Mouse (Mus musculus) gastrocnemius, postnatal 10 days (tissue): ENCODE results near the gene Sufu. TPM values are rescaled to one million over a fixed set of nuclear protein-coding genes. Genes with fewer than 3 reads are reported as not detected.
A peak's percentile ranks its signal among the peaks of the same experiment; 100 is the strongest.

Source experiments
- DNase-seq: peaks from one replicate; pipeline ENCODE4 v3.0.0; 2021; ENCODE audit warnings: mixed read lengths
- long read RNA-seq, 2 experiments: library from polyadenylated mRNA; stranded (forward); transcript quantifications; one replicate each; pipeline ENCODE4 v2.0.0; 2021
- total RNA-seq, 2 experiments: library from RNA; stranded (reverse); gene quantifications; 2 replicates each; pipeline ENCODE4 v1.2.3; 2021

The Sufu gene
- 10 to 100 TPM; 11.8 to 14.2 TPM for total RNA-seq
- long read RNA-seq, experiment 1, full-length matches to known transcripts, result 15 of 22 reads
- long read RNA-seq, experiment 1, partial matches to known transcripts, result 3 of 22 reads
- long read RNA-seq, experiment 1, other reads (novel, unspliced or antisense), result 4 of 22 reads
- long read RNA-seq, experiment 2, full-length matches to known transcripts, result 17 of 20 reads
- long read RNA-seq, experiment 2, partial matches to known transcripts, result 2 of 20 reads
- long read RNA-seq, experiment 2, other reads (novel, unspliced or antisense), result 1 of 20 reads

DNA sequence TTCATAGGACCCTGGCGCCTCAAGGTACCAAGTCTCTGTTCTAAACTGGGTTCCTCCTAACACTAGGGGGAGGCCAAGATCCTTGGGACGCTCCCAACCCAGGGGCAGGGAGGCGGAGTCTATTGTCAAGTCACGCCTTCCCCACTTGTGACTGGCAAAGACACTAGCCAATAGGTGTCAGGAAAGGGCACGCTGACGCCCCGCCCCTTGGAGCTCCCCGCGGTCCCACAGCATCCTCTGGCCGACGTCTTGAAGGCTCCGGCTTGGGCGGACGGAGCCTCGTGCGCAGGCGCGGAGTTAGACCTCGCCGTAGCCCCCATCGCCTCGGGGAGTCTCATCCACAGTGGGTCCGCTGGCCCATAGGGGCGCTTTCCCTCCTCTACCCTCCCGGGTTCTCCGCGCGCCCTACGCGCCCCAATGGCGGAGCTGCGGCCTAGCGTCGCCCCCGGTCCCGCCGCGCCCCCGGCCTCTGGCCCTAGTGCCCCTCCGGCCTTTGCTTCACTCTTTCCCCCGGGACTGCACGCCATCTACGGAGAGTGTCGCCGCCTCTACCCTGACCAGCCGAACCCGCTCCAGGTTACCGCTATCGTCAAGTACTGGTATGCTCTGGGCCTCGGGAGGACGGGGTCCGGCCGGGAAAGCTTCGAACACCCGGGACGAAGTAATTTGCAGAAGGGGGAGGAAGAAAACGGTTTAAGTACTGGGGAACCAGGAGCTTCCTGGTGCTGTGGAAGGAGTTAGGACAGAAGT is at the start of gene Sufu:
Gene Sufu, plus strand, starts transcription at position 211 of the 750 bp plus-strand sequence.
- peak; percentile 97 for DNase-seq

DNA sequence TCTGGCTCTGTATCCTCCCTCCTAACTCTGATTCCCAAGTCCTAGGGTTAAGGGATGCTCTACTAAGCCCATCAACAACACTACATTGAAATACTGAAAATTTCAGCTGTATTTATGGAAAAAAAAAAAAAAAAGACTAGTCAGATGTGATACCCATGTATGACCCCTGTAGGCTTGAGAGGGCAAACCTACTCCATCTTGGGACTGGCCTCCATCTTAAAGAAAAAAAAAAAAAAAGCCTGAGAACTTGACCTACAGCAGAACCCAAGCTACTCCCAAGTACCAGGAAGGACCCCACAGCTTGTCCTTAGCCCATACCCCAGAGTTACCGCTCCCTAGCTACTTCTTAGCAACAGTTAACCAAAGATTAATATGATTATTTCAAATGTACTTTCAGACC is 49.5 kb upstream of the Sufu start:
- no peak for DNase-seq

DNA sequence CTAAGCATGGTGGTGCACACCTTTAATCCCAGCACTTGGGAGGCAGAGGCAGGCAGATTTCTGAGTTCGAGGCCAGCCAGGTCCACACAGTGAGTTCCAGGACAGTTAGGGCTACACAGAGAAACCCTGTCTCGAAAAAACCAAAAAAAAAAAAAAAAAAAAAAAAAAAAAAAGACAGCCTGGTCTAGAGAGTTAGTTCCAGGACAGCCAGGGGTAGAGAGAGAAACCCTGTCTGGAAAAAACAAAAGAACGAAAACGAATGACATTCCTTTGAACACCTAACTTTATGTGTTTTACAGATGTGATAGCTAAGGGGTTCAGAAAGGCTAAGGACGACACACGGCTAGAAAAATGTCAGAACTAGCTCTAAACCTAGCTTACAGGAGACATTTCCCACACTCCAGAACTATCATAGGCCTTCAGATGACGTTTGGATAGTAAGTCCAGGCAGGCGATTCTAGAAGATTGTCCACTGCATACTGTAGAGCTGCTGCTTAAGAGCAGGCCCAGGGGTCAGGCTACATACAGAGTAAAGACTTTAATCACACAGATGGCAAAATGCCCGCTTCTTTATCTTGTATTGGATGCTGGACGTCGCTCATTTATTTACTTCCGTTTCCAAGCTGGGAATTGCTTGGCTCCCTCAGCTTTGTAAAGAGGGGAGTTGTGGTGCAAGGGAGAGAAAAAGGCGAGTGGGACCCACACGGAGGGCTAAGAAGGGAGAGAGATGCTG is 48.6 kb upstream of the Sufu start:
- no peak for DNase-seq

DNA sequence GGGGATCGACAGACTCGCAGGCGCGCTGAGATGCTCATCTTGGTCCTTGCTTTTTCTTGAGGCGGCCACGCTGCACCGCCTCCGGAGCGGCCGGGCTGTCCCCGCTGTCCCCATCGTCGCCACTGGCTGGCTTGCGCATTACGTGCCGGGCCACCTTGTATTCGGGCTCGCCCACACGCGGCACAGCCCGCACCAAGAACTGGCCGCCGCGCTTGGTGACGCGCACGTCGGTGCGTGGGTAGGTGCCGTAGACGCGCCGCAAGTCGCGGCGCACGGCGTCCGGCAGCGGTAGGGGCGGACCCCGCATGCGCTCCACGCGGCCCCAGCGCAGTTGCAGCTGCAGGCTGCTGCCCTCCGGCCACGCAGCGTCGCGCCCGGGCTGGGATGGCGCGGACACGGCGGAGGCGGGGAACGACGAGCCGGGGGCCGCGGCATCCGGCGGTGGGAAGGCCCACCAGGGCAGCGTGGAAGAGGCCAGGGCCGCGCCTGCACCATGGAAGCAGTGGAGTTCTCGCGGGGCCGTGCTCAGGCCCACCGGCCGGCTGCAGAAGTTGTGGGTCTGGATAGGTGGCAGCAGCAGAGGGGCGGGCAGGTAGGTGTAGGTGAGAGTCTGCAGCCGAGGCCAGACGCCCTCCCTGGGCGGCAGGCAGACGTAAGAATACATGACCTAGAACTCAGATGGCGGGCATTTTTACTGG is 47.8 kb upstream of the Sufu start:
- DNase-seq, result peak; percentile 82

DNA sequence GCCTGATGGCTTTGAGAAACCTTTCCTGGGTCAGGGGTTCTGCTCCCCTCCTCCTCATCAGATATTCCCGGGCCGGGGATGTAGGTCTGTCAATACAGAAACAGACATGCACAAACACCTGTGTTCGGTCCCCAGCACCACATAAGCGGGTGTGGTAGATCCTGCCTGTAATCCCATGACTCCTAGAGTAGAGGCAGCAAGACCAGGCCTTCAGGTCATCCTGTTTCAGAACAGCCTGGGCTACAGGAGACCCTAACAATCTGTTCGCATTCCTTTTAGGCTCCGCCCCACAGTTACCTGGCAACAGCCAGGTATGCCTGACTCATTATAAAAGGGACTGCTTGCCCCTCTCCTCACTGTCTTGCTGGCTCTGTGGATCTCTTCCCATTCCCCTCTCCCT is 47.1 kb upstream of the Sufu start:
- no peak for DNase-seq

DNA sequence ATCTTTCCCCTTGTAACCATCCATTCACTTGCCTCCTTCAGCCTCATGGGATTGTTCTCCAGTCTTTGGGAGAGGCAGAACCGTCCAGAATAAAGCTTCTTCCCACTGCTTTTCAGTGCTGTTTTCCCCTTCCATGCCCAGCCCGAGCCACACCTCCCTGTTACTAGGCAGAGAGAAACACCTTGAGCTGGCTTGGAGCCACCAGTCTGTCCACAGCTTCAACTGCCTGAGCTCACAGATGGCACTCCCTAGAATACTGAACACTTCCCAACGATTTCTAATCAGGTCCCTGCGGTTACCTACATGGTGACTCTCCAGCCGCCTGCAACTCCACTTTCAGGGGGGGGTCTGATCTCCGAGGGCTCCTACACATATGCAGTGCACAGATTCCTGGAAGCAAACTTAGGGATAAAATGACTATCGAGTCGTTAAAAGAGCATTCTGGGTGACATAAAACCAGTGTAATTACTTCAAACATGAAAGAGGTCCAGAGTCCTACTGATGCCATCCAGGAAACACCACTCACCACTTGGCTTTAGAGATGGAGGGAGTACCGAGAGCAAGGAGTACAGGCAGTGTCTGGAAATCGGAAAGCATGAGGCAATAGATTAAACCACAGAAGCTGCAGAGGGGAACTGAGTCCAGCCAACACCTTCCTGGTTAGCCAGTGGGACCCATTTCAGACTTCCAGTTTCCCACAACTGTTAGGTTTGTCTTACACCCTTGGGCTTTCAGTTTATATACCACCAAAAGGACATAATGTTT is 46.3 kb upstream of the Sufu start, which contains the start of gene 2310034G01Rik:
Gene 2310034G01Rik, minus strand, starts transcription at position 135 of the 765 bp plus-strand sequence.
- DNase-seq, result no peak

DNA sequence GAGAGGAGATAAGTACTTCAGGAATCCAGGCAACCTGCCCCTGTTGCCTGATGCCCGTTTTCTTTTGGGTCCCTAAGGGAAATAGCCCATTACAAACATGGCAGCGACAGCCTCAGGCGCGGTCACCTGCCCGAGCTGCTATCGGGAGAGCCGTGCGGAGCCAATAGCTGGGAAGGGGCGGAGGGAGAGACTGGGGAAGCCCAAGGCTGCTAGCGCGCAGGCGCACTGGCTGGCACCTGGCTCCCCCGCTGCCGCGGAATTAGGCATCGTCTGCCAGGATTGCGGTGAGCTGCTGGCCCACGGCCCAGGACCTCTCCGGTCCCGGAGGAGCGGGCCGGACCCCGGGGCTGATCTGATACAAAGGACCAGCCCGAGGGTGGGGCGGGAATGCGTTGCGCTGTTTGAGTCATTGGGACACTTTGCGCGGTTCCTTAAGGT is 40.0 kb upstream of the Sufu start:
- peak; percentile 66 for DNase-seq

DNA sequence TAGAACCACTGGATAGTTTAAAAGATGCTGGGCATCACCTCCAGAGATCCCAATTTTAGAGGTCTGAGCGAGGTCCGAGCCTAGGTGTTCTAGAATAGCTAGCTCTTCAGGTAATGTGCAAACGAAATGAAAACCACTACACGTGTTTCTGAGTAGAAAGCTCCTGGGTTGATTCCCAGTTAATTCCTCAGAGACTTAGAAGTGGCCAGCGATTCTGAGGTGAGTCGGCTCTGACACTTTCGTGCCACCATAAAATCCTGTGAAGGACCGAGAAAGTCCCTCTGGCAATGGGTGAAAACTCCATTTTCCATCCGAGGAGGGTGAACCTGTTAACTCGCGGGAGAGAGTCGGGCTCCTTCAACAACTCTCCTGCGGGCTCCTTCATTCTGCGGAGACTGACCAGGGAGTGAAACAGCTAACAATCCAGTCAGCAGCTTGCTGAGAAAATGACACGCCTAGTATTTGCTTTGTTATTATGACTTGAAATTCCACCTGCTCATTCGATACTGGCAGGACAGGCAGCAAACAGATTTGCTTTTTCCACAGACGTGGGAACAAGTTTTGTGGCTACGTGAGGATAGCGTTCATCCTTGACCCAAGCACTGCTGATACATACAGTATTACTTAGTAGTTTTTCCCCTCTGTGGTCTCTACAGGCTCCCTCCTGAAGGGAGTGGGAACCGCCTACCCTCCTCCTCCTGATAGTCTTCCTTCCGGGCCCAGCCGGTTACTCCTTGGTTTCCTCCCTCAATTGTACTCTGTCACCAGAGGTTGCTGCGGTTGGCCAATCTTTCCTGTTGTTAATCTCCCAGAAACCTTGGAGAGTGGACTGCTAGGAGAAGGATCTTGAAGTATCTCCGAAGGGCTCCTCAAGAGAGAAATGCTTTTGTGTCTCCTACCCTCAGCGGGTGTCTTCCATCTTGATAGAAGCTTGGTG is 39.1 kb upstream of the Sufu start:
- DNase-seq, result no peak

DNA sequence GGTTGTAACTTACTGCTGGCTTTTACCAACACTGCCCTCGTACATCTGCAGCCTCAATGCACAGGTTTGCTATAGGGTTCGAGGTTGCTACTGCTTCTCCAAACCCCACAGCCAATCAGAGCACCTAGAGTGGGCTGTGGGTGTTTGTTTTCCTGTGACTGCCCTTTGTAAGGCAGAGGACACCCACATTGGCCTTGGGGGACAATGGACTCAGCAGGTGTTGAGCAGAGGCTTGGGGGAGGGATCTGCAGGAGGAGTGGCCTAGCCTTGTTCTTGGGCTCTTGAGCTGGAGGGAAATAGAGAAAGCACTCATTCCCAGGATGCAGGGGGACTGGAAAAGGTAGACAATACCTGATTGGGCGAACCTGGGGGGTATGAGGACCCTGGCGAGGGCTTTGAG is 38.3 kb upstream of the Sufu start:
- DNase-seq, result no peak

DNA sequence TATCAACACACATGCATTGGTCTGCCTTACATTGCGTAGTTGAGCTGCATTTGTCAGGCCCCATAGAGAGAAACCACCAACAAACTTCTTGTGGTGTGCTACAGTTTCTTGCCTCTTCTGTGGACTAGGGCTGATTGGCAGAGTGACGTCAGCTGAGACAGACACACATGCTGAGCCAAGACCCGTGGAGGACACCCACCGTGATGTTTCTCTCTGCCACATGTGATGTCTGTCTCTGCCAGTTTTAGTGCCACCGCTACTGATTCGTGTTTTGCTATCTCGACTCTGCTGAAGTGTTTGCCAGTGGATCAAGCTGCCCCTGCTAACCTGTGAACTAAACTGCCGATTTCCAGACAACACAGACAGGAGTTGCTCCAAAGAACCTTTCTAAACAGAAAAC is 34.6 kb upstream of the Sufu start:
- DNase-seq, result no peak

DNA sequence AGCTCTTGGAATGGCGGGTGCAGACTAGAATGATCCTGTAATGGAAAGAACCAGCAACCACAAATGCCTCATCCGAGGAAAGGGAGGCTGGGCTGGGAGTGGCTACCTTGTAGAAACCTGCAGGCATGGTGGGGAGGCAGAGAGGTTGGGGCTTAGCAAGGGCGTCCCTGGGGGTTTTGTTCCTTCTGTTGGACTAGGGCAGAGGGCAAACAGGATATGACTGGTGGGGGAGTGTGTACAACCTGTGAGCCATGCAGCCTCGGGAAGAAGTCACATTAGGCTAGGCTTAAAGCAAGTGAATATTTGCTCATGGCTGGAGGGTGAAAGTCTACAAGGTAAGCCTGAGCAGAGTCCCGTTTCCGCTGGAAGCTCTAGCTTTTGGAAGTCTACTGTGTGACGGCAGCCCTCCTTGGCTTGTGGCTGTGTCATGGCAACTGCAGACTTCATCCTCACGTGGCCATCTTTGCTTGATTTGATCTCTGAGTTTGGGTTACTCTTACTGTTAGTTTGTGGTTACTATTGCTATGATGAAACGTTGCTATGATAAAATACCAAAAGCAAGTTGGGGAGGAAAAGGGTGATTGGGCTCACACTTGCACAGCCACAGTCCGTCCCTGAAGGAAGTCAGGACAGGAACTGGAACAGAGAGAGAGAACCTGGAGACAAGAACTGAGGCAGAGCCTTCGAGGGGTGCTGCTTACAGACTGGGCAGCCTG is 33.2 kb upstream of the Sufu start:
- no peak for DNase-seq

DNA sequence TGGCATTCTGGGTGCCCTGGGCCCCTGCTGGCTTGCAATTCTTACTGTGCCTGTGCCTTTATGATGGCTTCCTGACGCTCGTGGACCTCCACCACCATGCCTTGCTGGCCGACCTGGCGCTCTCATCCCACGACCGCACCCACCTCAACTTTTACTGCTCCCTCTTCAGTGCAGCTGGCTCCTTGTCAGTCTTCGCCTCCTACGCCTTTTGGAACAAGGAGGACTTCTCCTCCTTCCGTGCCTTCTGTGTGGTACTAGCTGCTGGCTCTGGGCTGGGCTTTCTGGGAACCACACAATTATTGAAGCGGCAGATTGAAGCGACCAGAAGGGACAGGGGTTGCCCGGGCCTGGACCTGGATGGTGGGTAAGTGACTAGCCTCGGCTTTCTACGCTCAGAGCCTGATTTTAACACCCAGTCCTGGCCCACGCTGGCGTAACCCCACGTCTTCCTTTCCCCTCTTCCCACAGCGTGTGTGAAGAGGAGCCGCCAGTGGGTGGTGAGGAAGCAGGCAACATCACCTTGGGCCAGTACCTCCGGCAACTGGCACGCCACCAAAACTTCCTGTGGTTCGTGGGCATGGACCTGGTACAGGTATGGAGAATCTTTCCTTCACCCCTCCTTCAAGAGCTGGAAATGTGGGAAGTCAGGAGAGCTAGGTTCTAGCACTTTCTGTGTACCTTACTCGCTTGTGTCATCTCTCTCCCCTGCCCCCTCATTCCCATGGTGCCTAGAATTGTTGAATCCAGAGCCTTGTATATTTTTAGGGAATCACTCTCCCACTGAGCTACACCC is 28.7 kb upstream of the Sufu start:
- DNase-seq, result no peak

DNA sequence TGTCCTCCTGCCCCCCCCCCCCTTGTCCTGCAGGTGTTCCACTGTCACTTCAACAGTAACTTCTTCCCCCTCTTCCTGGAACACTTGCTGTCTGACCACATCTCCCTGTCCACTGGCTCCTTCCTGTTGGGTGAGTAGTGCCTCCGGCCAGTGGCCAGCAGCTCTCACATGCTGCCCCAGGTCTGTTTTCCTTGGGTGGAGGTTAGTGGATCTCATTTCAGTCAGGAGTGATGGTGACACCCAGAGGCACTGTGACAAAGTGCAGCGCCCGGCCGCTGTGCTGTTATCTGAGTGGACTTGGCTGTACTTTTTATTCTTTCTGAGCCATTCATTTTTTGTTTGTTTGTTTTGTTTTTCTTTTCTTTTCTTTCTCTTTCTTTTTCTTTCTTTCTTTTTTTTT is 27.5 kb upstream of the Sufu start:
- DNase-seq, result peak; percentile 59

DNA sequence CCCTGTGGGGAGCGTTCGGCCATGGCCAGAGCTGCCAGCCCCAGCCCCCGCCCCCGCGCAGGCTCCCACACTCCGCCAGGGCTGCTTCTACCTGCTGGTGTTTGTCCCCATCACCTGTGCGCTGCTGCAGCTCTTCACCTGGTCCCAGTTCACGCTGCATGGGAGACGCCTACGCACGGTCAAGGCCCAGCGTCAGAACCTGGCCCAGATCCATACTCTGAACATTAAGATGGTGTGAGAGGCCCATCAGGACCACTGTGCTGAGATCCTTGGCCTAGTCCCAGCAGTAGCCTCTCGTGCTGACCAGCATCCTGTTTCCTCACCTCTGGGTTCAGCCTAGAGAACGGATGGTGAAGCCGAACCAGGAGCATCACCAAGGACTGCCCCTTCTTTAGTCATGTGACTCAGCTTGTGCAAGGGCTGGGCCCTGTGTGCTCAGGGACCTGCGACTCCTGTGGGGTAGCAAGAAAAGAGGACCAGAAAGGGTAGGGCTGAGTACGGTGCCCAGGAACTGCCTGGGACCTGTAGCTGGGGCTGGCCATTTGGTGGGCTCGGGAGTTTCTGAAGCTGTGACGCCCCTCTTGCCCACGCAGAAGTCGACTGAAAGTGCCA is 22.1 kb upstream of the Sufu start:
- DNase-seq, result no peak

DNA sequence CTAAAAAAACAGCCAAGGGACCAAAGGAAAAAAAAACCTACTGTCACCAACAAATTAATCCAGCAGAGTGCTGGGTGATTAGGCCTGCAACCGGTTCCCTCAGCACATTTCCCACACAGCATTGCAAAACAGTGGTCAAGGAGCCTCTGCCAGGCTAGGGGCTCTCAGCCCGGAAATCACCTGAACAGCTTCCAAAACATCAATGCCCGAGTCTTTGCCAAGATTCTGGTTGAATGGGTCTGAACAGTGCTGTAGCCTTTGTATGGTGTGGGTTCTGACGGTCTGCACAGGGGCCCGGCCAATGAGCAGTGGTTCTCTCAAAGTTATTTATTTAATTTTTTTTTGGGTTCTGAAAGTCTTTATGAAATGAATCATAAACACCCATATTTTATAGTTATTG is 21.2 kb upstream of the Sufu start:
- DNase-seq, result no peak

DNA sequence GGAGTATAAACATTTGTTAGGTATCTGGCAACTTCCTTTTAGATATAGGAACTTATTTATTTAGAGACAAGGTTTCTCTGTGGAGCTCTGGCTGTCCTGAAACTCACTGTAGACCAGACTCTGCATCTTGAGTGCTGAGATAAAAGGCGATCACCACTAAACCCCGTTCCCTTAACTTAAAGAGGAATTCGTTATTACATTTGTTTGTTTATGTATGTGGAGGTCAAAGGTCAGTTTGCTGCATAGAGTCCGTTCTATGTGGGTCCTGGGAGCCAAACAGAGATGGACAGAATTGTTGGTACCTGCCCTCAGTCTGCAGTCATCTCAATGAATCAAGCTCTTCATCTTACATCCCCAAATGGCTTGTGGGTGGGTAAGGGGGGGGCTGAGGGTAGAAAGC is 20.8 kb upstream of the Sufu start:
- DNase-seq, result no peak

DNA sequence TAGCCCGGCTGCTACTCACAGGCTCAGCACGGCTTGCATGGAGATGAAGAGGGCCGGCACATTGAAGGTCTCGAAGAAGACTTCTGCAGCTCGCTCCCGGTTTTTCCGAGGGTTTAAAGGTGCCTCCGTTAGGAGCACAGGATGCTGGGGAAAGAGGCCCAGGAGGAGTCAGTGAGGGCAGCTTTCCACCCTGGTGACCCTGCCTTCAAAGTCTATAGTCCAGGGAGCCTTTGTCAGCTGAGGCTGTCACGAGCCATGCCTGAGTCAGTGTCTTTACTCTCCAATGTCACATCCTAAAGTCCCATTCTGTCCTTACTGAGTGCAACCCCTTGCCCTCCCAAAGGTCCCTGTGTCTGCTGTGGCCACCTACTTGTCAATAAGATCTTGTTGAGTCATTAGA is 14.4 kb upstream of the Sufu start:
- no peak for DNase-seq

DNA sequence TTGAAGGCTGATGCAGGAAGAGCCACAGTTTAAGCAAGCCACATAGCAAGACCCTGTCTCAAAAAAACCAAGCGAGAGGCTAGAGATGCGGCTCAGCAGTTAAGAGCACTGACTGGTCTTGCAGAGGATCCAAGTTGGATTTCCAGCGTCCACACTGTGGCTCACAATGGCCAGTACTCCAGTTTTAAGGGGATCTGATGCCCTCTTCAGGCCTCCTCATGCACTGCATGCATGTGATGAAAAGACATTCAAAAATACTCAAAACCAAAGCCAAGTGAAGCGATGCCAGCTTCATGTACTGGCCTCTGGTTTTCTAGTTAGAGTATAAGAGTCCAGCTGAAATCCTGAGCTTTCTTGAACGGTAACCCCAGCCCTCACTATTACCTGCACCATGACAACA is 6.8 kb upstream of the Sufu start:
- DNase-seq, result no peak

DNA sequence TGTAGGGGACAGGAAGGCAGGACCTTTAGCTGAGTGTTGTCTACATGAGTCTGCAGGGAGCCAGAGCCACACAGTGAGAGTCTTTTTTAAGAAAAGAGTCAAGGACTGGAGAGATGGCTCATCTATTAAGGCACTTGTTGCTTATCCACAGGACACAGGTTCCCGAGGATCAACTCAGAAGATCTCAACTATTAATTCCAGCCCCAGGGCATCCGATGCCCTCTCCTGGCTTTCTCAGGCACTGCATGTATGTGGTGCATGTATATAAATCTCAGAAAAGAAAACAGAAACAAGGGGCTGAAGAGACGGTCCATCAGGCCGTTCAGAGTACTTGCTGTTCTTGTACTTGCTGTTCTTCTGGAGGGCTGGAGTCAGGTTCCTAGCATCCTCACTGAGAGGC is 4.7 kb upstream of the Sufu start:
- no peak for DNase-seq
